Mouse (Mus musculus): ENCODE results near the gene Tmem177. TPM values are rescaled to one million over a fixed set of nuclear protein-coding genes. Genes with fewer than 3 reads are reported as not detected.

Tmem177 gene
- polyA plus RNA-seq, 1 experiment from 2014 or later = 11.3 TPM

GRCm38 (mm10) chr1:119907206-119907748 lies 5.7 kb downstream of the Tmem177 start:
- no peak overlapping the region for H3K9ac ChIP-seq (replicated peaks)
- no peak overlapping the region for H3K4me3 ChIP-seq
- no peak overlapping the region for H3K4me2 ChIP-seq (replicated peaks)
- no peak for ATAC-seq (ENCODE audit: low FRiP score, low read depth)
- no peak overlapping the region for H3K27ac ChIP-seq (replicated peaks)
- no peaks in the 10 kb centered on the region for H3K9me3 ChIP-seq
- H3K36me3 ChIP-seq = peaks cover 17% of the 10 kb centered on the region; the same call in 1 of the 2 replicates
- no peaks in the 10 kb centered on the region for H3K27me3 ChIP-seq
- H3K4me1 ChIP-seq = peaks cover 16% of the 10 kb centered on the region
- WGBS = 65% methylated on average over 2 of the region's 2 CpGs

DNA sequence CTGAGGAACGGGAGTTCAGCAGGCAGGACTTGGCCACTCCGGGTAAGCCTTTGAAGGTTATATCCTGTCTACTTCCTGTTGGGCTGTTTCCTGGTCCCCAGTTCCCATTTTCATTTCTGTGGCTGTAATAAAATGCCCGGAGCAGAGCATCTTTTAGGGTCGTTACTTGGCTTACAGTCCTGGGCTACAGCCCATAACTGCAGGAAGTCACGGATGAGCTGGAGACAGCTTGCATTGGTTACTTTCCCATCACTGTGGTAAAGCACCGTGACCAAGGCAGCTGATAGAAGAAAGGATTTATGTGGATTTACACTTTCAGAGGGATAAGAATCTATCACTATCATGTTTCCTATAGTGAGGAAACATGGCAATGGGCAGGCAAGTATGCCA lies 9.8 kb downstream of the Tmem177 start:
- Histone ChIP-seq H3K27ac (replicated peaks) (peak overlapping the region; percentile 68), H3K4me3 (no peak overlapping the region), H3K4me1 (peaks cover 23% of the 10 kb centered on the region), H3K27me3 (no peaks in the 10 kb centered on the region), H3K9me3 (no peaks in the 10 kb centered on the region), H3K4me2 (replicated peaks) (no peak overlapping the region), H3K9ac (replicated peaks) (no peak overlapping the region), H3K36me3 (no peaks in the 10 kb centered on the region)
- ATAC-seq (ENCODE audit: low FRiP score, low read depth) = no peak
- WGBS = 81% methylated on average over 6 of the region's 6 CpGs

DNA sequence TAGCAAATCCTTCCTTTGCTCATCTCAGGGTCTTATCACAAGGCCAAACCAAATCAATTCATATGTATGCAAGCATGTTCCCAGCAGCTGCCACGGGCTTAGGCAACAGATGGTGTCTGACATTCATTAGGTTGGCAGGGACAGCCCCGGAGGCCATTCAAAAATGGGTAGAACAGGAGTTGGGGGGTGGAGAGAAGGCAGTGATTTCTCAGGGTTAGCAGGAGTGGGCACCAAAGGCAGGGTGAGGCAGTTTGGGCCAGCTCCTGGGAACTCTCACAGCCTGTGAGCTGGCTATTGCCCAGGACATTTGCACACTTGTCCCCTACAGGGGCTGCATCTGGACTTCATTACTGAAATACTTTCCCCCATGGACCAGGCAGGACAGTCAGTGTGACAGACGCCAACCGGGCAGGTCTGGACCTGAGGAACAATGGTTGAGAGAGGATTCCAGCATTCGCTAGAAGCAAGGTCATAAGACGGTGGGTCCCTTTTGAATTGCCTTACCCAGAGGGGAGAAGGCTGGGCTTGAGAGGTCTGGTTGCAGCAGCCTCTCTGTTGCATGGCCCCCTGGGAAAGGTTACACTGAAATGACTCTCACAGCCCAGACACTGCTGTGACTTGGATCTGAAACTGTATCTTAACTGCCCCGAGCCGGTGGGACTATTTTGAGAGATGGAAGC lies 10.3 kb downstream of the Tmem177 start:
- Histone ChIP-seq H3K4me2 (replicated peaks) (no peak overlapping the region), H3K36me3 (no peaks in the 10 kb centered on the region), H3K27me3 (no peaks in the 10 kb centered on the region), H3K9me3 (no peaks in the 10 kb centered on the region), H3K4me3 (no peak overlapping the region), H3K4me1 (peaks cover 23% of the 10 kb centered on the region), H3K9ac (replicated peaks) (no peak overlapping the region), H3K27ac (replicated peaks) (peak overlapping the region; percentile 68)
- ATAC-seq (ENCODE audit: low FRiP score, low read depth) = peak; percentile 85
- WGBS = 45% methylated on average over 8 of the region's 8 CpGs

DNA sequence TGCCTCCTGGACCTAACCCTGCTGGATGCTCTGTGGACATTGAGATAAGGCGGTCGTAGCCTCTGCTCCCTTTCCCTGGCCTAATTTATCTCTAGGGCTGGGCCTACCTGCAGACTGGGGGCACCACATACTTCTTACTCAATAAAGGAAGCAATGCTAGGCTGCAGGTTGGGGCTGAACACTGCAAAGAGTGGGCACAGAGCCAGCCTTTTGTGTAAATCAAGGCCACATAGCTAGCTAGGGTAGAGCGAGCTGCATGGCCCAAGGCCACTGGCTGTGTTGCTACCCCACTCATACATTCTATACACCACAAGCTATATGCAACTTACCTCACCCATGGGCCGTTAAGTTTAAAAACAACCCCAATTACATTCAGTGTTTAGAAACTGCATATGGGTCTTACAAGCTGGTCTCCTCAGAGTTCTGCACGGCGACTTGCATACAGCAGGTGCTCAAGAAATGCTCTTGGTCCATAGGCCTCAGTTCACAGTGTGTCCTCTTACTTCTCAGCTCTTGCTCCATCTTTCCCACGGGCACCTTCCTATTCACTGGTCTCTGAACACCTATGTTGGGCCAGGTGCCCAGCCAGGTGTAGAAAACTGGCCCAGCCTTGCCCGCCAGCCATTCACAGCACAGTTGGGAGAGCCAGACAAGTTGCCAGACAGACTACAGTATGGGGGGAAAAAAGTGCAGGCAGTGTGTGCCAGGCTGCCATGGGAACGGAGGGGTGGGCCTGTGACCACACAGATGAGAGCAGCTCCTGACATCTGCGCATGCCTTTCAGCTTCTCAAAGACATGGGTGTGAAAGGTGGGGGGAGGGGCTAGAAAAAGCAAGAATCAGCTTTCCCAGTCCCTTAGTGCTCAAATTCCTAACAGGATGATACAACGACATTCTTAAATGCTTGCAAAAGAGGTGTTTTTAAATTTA lies 13.5 kb downstream of the Tmem177 start:
- H3K9ac ChIP-seq (replicated peaks) = no peak overlapping the region
- no peak overlapping the region for H3K4me2 ChIP-seq (replicated peaks)
- WGBS = 84% methylated on average over 11 of the region's 11 CpGs
- H3K27me3 ChIP-seq = no peaks in the 10 kb centered on the region
- H3K9me3 ChIP-seq = no peaks in the 10 kb centered on the region
- H3K36me3 ChIP-seq = no peaks in the 10 kb centered on the region
- peaks cover 23% of the 10 kb centered on the region for H3K4me1 ChIP-seq
- ATAC-seq (ENCODE audit: low FRiP score, low read depth) = peak; percentile 28; the same call in 1 of the 2 replicates
- H3K27ac ChIP-seq (replicated peaks) = no peak overlapping the region
- H3K4me3 ChIP-seq = no peak overlapping the region

DNA sequence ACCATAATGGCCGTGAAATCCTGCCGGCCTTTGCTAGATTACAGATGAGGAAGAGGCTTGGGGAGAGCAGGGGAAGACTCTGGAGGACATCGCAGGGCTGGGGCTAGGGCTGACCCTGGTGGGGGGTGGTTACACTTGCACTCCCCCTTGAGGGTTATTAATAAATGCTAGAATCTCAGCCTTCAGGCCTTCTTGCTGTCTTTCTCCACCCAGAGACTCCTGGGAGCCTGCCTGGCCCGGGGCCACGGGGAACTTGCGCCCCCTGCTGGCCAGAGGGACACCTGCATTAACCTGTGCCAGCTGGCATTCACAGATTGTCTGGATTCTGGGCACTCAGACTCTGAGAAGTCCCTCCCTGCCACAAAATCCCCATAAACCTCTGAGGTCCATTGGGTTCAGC lies 18.1 kb downstream of the Tmem177 start:
- Histone ChIP-seq H3K9me3 (no peaks in the 10 kb centered on the region), H3K4me2 (replicated peaks) (no peak overlapping the region), H3K27ac (replicated peaks) (no peak overlapping the region), H3K36me3 (no peaks in the 10 kb centered on the region), H3K4me1 (peaks cover 5% of the 10 kb centered on the region), H3K4me3 (no peak overlapping the region), H3K27me3 (no peaks in the 10 kb centered on the region), H3K9ac (replicated peaks) (no peak overlapping the region)
- peak; percentile 63 for ATAC-seq (ENCODE audit: low FRiP score, low read depth)
- 31% methylated on average over 6 of the region's 6 CpGs for WGBS

DNA sequence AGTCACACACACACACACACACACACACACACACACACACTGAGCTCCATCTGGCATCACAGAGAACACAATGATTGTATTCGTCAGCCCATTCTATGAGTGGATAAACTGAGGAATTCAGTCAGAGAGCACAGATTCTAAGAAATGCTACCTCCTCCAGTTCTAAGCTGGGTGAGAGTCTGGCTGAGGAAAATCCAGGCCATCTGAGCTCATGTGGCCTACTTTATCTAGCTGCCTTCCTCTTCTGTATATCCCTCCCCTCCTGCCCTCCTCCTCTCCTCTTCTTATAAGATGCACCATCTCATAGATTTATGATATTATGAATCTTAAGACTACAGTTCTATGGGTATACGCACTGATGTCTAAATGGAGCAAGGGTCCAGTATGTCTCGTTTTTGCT lies 19.4 kb downstream of the Tmem177 start:
- Histone ChIP-seq H3K4me3 (no peak overlapping the region), H3K27ac (replicated peaks) (no peak overlapping the region), H3K4me2 (replicated peaks) (no peak overlapping the region), H3K9me3 (no peaks in the 10 kb centered on the region), H3K9ac (replicated peaks) (no peak overlapping the region), H3K27me3 (no peaks in the 10 kb centered on the region), H3K4me1 (no peaks in the 10 kb centered on the region), H3K36me3 (no peaks in the 10 kb centered on the region)
- 87% methylated on average over 3 of the region's 3 CpGs for WGBS
- no peak for ATAC-seq (ENCODE audit: low FRiP score, low read depth)

GRCm38 (mm10) chr1:119892933-119893332 lies 20.1 kb downstream of the Tmem177 start:
- no peak for ATAC-seq (ENCODE audit: low FRiP score, low read depth)
- no peak overlapping the region for H3K9ac ChIP-seq (replicated peaks)
- H3K4me3 ChIP-seq = no peak overlapping the region
- no peak overlapping the region for H3K27ac ChIP-seq (replicated peaks)
- no peaks in the 10 kb centered on the region for H3K27me3 ChIP-seq
- WGBS = 87% methylated on average over 6 of the region's 6 CpGs
- no peak overlapping the region for H3K4me2 ChIP-seq (replicated peaks)
- H3K4me1 ChIP-seq = no peaks in the 10 kb centered on the region
- H3K36me3 ChIP-seq = no peaks in the 10 kb centered on the region
- H3K9me3 ChIP-seq = no peaks in the 10 kb centered on the region

DNA sequence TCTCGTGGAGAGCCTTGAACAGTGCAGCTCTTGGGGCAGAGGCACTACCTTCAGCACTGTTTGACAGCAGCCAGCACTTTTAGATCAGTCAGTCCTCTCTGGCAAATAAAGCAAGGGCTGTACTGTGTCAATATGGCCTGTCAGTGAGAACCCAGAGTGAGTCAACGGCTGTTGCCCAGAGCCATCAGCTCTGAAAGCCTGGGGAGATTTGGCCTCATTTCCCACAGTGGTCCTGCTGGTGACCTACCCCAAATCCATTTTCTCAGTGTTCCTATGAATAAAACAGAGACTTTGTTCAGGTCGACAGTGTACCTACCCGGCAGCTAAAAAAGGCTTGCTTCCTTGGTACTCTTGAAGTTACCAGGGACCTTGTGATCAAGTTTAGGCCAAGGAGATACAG lies 21.1 kb downstream of the Tmem177 start:
- Histone ChIP-seq H3K27ac (replicated peaks) (no peak overlapping the region), H3K4me2 (replicated peaks) (no peak overlapping the region), H3K9ac (replicated peaks) (no peak overlapping the region), H3K36me3 (no peaks in the 10 kb centered on the region), H3K27me3 (no peaks in the 10 kb centered on the region), H3K4me1 (no peaks in the 10 kb centered on the region), H3K9me3 (no peaks in the 10 kb centered on the region), H3K4me3 (no peak overlapping the region)
- 72% methylated on average over 4 of the region's 4 CpGs for WGBS
- no peak for ATAC-seq (ENCODE audit: low FRiP score, low read depth)

GRCm38 (mm10) chr1:119891149-119891548 lies 21.9 kb downstream of the Tmem177 start:
- H3K27me3 ChIP-seq = no peaks in the 10 kb centered on the region
- no peaks in the 10 kb centered on the region for H3K36me3 ChIP-seq
- H3K9me3 ChIP-seq = no peaks in the 10 kb centered on the region
- H3K4me2 ChIP-seq (replicated peaks) = no peak overlapping the region
- no peak for ATAC-seq (ENCODE audit: low FRiP score, low read depth)
- WGBS = 89% methylated on average over 9 of the region's 9 CpGs
- no peak overlapping the region for H3K9ac ChIP-seq (replicated peaks)
- H3K4me1 ChIP-seq = no peaks in the 10 kb centered on the region
- H3K27ac ChIP-seq (replicated peaks) = no peak overlapping the region
- H3K4me3 ChIP-seq = no peak overlapping the region

DNA sequence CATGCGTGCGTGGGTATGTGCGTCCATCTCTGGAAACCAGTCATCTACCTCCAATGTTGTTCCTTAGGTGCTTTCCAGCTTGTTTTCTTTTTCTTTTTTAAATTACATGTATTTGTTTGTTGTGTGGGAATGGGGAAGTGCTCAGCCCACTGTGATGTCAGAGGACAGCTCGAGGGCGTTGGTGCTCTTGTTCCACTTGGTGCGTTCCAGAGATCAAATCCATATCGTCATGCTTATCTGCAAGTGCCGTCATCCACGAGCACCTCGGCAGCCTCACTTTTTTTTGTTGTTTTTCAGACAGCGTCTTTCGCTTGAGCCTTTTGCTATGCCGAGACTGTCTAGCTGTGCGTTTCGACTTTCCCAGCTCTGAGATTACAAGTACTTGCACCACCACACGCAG lies 23.7 kb downstream of the Tmem177 start:
- WGBS = 91% methylated on average over 16 of the region's 16 CpGs
- Histone ChIP-seq H3K9me3 (no peaks in the 10 kb centered on the region), H3K4me1 (no peaks in the 10 kb centered on the region), H3K4me3 (no peak overlapping the region), H3K27ac (replicated peaks) (no peak overlapping the region), H3K36me3 (no peaks in the 10 kb centered on the region), H3K27me3 (no peaks in the 10 kb centered on the region), H3K9ac (replicated peaks) (no peak overlapping the region), H3K4me2 (replicated peaks) (no peak overlapping the region)
- ATAC-seq (ENCODE audit: low FRiP score, low read depth) = no peak

DNA sequence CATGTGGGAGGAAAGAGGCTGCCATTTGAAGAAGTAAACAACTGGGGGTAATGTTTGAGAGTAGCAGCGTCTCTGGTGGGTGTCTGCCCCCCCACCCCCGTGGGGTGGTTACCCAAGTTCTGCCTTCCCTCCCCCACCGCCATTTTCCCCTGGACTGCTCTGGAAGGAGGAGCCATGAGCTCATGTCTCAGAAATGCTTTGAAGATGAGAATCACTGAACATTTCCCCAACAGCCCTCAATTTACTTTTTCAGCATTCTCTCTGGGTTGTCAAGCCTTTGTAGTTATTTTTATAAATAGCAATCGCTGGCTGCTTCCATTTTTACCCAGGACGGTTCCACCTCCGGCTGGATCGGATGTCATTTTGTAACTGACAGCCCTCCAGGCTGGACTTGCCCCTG lies 26.7 kb downstream of the Tmem177 start:
- no peak overlapping the region for H3K4me2 ChIP-seq (replicated peaks)
- no peaks in the 10 kb centered on the region for H3K9me3 ChIP-seq
- WGBS = 68% methylated on average over 7 of the region's 7 CpGs
- H3K9ac ChIP-seq (replicated peaks) = no peak overlapping the region
- H3K4me1 ChIP-seq = no peaks in the 10 kb centered on the region
- ATAC-seq (ENCODE audit: low FRiP score, low read depth) = no peak
- H3K27me3 ChIP-seq = no peaks in the 10 kb centered on the region
- no peak overlapping the region for H3K27ac ChIP-seq (replicated peaks)
- H3K4me3 ChIP-seq = no peak overlapping the region
- no peaks in the 10 kb centered on the region for H3K36me3 ChIP-seq

GRCm38 (mm10) chr1:119884272-119884671 lies 28.7 kb downstream of the Tmem177 start:
- Histone ChIP-seq H3K9ac (replicated peaks) (no peak overlapping the region), H3K4me2 (replicated peaks) (no peak overlapping the region), H3K27me3 (no peaks in the 10 kb centered on the region), H3K27ac (replicated peaks) (no peak overlapping the region), H3K9me3 (no peaks in the 10 kb centered on the region), H3K4me3 (no peak overlapping the region), H3K4me1 (no peaks in the 10 kb centered on the region), H3K36me3 (no peaks in the 10 kb centered on the region)
- no peak for ATAC-seq (ENCODE audit: low FRiP score, low read depth)
- WGBS = 93% methylated on average over 3 of the region's 3 CpGs
